Mouse (Mus musculus) E14TG2a.4 (cell line): ENCODE results near the gene Epsti1.

ENCODE experiments used
- CTCF ChIP-seq: conservative IDR thresholded peaks from 2 replicates; pipeline ENCODE4 v1.5.1; 2014; ENCODE audit warnings: low read length
- NANOG ChIP-seq: IDR thresholded peaks from 2 replicates; pipeline ENCODE4 v1.6.1; 2014; ENCODE audit warnings: borderline replicate concordance, low read length, mixed read lengths
- POU5F1 ChIP-seq: IDR thresholded peaks from 2 replicates; pipeline ENCODE4 v1.6.1; 2014; ENCODE audit warnings: low read length, borderline replicate concordance

- no peak for TF ChIP-seq POU5F1
- TF ChIP-seq CTCF = no peak
- no peak for TF ChIP-seq NANOG
Observed at GRCm38 (mm10) chr14:77915776-77916175, 11.7 kb downstream of the Epsti1 start.
